Mouse (Mus musculus) testis, adult 2 months (tissue): Measurements from ENCODE around the gene Zfyve28.

ENCODE experiments used
- CTCF ChIP-seq: fragments of 200-500 bp; IDR thresholded peaks from 2 replicates; pipeline ENCODE4 v1.5.1; 2012; ENCODE audit warnings: low read depth, mild to moderate bottlenecking, inconsistent platforms, low read length, moderate library complexity; ENCODE audit not compliant: control insufficient read depth, insufficient read depth, insufficient replicate concordance
- POLR2A ChIP-seq: fragments of 200-500 bp; IDR thresholded peaks from 2 replicates; pipeline ENCODE4 v1.6.1; 2012; ENCODE audit warnings: low read depth, mild to moderate bottlenecking, inconsistent platforms, low read length, moderate library complexity; ENCODE audit not compliant: control insufficient read depth

DNA sequence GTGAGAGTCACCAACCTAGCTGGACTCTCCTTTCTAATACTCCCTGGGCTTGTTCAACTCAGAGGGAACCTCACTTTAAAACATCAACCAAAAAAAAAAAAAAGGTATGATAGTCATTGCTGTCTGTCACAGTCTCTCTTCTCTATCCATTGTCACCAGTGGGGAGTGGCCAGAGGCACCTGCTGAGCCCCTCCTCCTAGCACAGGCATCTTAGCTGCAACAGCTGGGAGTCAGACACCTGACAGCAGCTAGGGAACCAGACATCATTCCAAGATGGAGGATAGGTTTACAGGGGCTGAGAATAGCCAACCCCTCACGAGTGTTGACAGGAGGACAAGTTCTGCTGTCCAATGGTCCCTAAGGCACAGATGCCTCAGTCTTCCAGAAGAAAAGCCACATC is 93.8 kb downstream of the Zfyve28 start:
- TF ChIP-seq CTCF (no peak), POLR2A (no peak)
